Mouse (Mus musculus) kidney, adult 2 months (tissue): ENCODE measurements around the gene Olfr56.

Experiments
- CTCF ChIP-seq: fragments of 200-500 bp; conservative IDR thresholded peaks from 2 replicates; pipeline ENCODE4 v1.5.1; 2011; ENCODE audit warnings: low read depth, mild to moderate bottlenecking, control low read depth, low read length, moderate library complexity, mixed read lengths; ENCODE audit not compliant: insufficient read depth, insufficient read length
- POLR2A ChIP-seq: fragments of 200-500 bp; IDR thresholded peaks from one replicate; pipeline ENCODE4 v1.6.1; 2011; ENCODE audit warnings: low read depth, low read length, control low read depth

- TF ChIP-seq CTCF: no peak
- no peak for TF ChIP-seq POLR2A
Measured at GRCm38 (mm10) chr11:49083808-49084207, 105.1 kb downstream of the Olfr56 start.
